13 mouse cellular contexts compared by ENCODE assay signal in the genomic region with DNA sequence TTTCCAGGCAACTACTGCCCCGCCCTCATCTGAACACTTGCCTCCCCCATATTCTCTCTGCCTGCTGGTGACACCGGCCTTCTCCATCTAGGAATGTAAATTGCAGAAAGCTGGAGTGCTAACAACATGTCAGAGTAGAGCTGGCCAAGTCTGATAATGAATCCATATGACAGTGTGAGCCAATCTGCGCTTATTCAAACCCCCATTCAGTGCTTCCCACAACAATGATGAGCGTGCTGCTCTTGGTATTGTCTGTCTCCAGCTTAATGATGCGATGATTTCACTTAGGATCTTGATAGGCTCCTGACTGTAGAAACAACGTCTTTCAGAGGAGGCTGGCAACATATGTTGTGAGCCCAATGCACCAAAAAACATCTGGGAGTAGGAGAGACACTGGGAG. TPM values are rescaled to one million over a fixed set of nuclear protein-coding genes. Genes with fewer than 3 reads are reported as not detected.
DNase-seq lines count a peak whose midpoint lies in the region; ATAC-seq and TF ChIP-seq lines count a peak whose summit lies in the region.
"Had no signal": no experiment of that assay in that cellular context is flagged by ENCODE, and none has a peak within 500 bp of the region (broad histone marks: within the 10 kb centered on the region; RNA-seq: fewer than 3 reads in every experiment).

No protein-coding gene starts in this region.

- no peaks in the 10 kb centered on the region for H3K4me1 ChIP-seq in forebrain, embryonic 12.5 days
- H3K4me1 ChIP-seq in forebrain, embryonic 10.5 days: 0 out of 2 replicates have a peak, but pooled peaks cover 2% of the 10 kb centered on the region
- no peaks in the 10 kb centered on the region for H3K4me1 ChIP-seq in midbrain, postnatal 0 days (ENCODE audit: insufficient read depth, low read length)
- H3K4me1 ChIP-seq in midbrain, embryonic 10.5 days: 0 out of 2 replicates have a peak, but pooled peaks cover under 1% of the 10 kb centered on the region
- H3K4me1 ChIP-seq in stomach, postnatal 0 days (replicated peaks; ENCODE audit: control insufficient read depth, insufficient read depth): no peaks in the 10 kb centered on the region

- 69% methylated on average over 6 of the region's 6 CpGs for WGBS in forebrain, embryonic 12.5 days
- WGBS in forebrain, embryonic 10.5 days: 90% methylated on average over 6 of the region's 6 CpGs
- 84% methylated on average over 6 of the region's 6 CpGs for WGBS in midbrain, postnatal 0 days
- WGBS in midbrain, embryonic 10.5 days: 89% methylated on average over 6 of the region's 6 CpGs
- WGBS in stomach, postnatal 0 days: 65% methylated on average over 6 of the region's 6 CpGs

- H3K27me3 ChIP-seq in forebrain, embryonic 12.5 days: no peaks in the 10 kb centered on the region
- no peaks in the 10 kb centered on the region for H3K27me3 ChIP-seq in forebrain, embryonic 10.5 days (ENCODE audit: poor library complexity, severe bottlenecking)
- H3K27me3 ChIP-seq in midbrain, postnatal 0 days (ENCODE audit: insufficient read depth, low read length): no peaks in the 10 kb centered on the region
- H3K27me3 ChIP-seq in midbrain, embryonic 10.5 days (ENCODE audit: low read depth, poor library complexity, severe bottlenecking): no peaks in the 10 kb centered on the region
- no peaks in the 10 kb centered on the region for H3K27me3 ChIP-seq in stomach, postnatal 0 days (ENCODE audit: control insufficient read depth, insufficient read depth, low read length)

- H3K36me3 ChIP-seq in forebrain, embryonic 12.5 days (replicated peaks): no peaks in the 10 kb centered on the region
- H3K36me3 ChIP-seq in forebrain, embryonic 10.5 days (replicated peaks): no peaks in the 10 kb centered on the region
- H3K36me3 ChIP-seq in midbrain, postnatal 0 days (ENCODE audit: insufficient read depth, low read length): no peaks in the 10 kb centered on the region
- no peaks in the 10 kb centered on the region for H3K36me3 ChIP-seq in midbrain, embryonic 10.5 days
- H3K36me3 ChIP-seq in stomach, postnatal 0 days (ENCODE audit: control insufficient read depth, insufficient read depth, low read length): no peaks in the 10 kb centered on the region

- no peak for DNase-seq in forebrain, embryonic 10.5 days (ENCODE audit: extremely low spot score, low spot score)
- DNase-seq in midbrain, postnatal 0 days (ENCODE audit: low spot score): peak; percentile 8
- DNase-seq in midbrain, embryonic 10.5 days (ENCODE audit: low spot score): no peak
- peak; percentile 91 for DNase-seq in layer of hippocampus, adult 9-11 months
- peak; percentile 40 to 58 for DNase-seq in right cerebral cortex, postnatal 36 days (ENCODE audit: low spot score in 2 of 2)
- no peak for DNase-seq in stomach, postnatal 0 days (ENCODE audit: low spot score)
- no peak for DNase-seq in urinary bladder, postnatal 14 days (ENCODE audit: low spot score)
- DNase-seq: adrenal gland, postnatal 14 days; cerebellum, adult 9-11 months; kidney, postnatal 14 days had no signal

- TF ChIP-seq EP300 in stomach, postnatal 0 days (optimal IDR thresholded peaks at IDR 0.05): no peak

- no peak overlapping the region for H3K4me2 ChIP-seq in forebrain, embryonic 12.5 days
- no peak overlapping the region for H3K4me2 ChIP-seq in midbrain, postnatal 0 days (ENCODE audit: low read depth, low read length, poor library complexity, severe bottlenecking)
- H3K4me2 ChIP-seq in stomach, postnatal 0 days (replicated peaks; ENCODE audit: low read depth): no peak overlapping the region
- H3K4me2 ChIP-seq: liver, embryonic 11.5 days had no signal

- H3K9me3 ChIP-seq in forebrain, embryonic 12.5 days: no peaks in the 10 kb centered on the region
- no peaks in the 10 kb centered on the region for H3K9me3 ChIP-seq in forebrain, embryonic 10.5 days
- no peaks in the 10 kb centered on the region for H3K9me3 ChIP-seq in midbrain, postnatal 0 days (ENCODE audit: low read length)
- no peaks in the 10 kb centered on the region for H3K9me3 ChIP-seq in midbrain, embryonic 10.5 days (replicated peaks)
- H3K9me3 ChIP-seq in stomach, postnatal 0 days (ENCODE audit: control insufficient read depth, low read length): no peaks in the 10 kb centered on the region

- H3K27ac ChIP-seq in forebrain, embryonic 12.5 days: no peak overlapping the region
- no peak overlapping the region for H3K27ac ChIP-seq in forebrain, embryonic 10.5 days
- no peak overlapping the region for H3K27ac ChIP-seq in midbrain, postnatal 0 days (ENCODE audit: low read depth, low read length)
- H3K27ac ChIP-seq in midbrain, embryonic 10.5 days (replicated peaks): no peak overlapping the region
- H3K27ac ChIP-seq in stomach, postnatal 0 days (replicated peaks): no peak overlapping the region

- no peak overlapping the region for H3K4me3 ChIP-seq in forebrain, embryonic 12.5 days (replicated peaks)
- no peak overlapping the region for H3K4me3 ChIP-seq in forebrain, embryonic 10.5 days
- H3K4me3 ChIP-seq in midbrain, postnatal 0 days (ENCODE audit: low read depth, low read length): no peak overlapping the region
- H3K4me3 ChIP-seq in midbrain, embryonic 10.5 days: no peak overlapping the region
- H3K4me3 ChIP-seq in stomach, postnatal 0 days (ENCODE audit: low read depth, low read length): no peak overlapping the region

- no peak overlapping the region for H3K9ac ChIP-seq in forebrain, embryonic 12.5 days
- no peak overlapping the region for H3K9ac ChIP-seq in midbrain, postnatal 0 days (replicated peaks; ENCODE audit: low read length, poor library complexity, severe bottlenecking)
- no peak overlapping the region for H3K9ac ChIP-seq in stomach, postnatal 0 days (ENCODE audit: low read length)

- TF ChIP-seq CTCF in midbrain, postnatal 0 days (IDR thresholded peaks at IDR 0.05): no peak
- TF ChIP-seq CTCF in stomach, postnatal 0 days (IDR thresholded peaks at IDR 0.05; ENCODE audit: low read depth): no peak

- ATAC-seq in forebrain, embryonic 12.5 days (ENCODE audit: low FRiP score): peak; percentile 63; the same call in 1 of the 2 replicates
- ATAC-seq in midbrain, postnatal 0 days (ENCODE audit: low FRiP score): no peak
- no peak for ATAC-seq in stomach, postnatal 0 days (ENCODE audit: low FRiP score, low TSS enrichment)

RNA-seq across cellular contexts. Expression of gene Atp6v1g1, which starts 15.6 kb away (rescaled TPM):
- 341 and 346 TPM in 2 replicates for polyA plus RNA-seq in forebrain, embryonic 12.5 days (2016; fragmentation: Nextera tagmentation; extraction: Ambion mirVana)
- 234 and 239 TPM in 2 replicates for polyA plus RNA-seq in forebrain, embryonic 10.5 days (2016; fragmentation: Nextera tagmentation; extraction: Ambion mirVana)
- total RNA-seq in midbrain, postnatal 0 days (2014; rRNA removed): 142 and 202 TPM in 2 replicates
- 356 and 357 TPM in 2 replicates for polyA plus RNA-seq in midbrain, postnatal 0 days (2015; fragmentation: Nextera tagmentation; extraction: Ambion mirVana)
- 290 and 319 TPM in 2 replicates for polyA plus RNA-seq in midbrain, embryonic 10.5 days (2016; fragmentation: Nextera tagmentation; extraction: Ambion mirVana)
- polyA plus RNA-seq in stomach, postnatal 0 days (2015; fragmentation: Nextera tagmentation; extraction: Ambion mirVana): 221 and 234 TPM in 2 replicates

RNA-seq across cellular contexts. Expression of gene Tmem268, which starts 29.6 kb away (rescaled TPM):
- polyA plus RNA-seq in forebrain, embryonic 12.5 days (2016; fragmentation: Nextera tagmentation; extraction: Ambion mirVana): 6.6 and 7.3 TPM in 2 replicates
- 9.1 and 9.5 TPM in 2 replicates for polyA plus RNA-seq in forebrain, embryonic 10.5 days (2016; fragmentation: Nextera tagmentation; extraction: Ambion mirVana)
- 3.2 and 4.8 TPM in 2 replicates for total RNA-seq in midbrain, postnatal 0 days (2014; rRNA removed)
- polyA plus RNA-seq in midbrain, postnatal 0 days (2015; fragmentation: Nextera tagmentation; extraction: Ambion mirVana): 4.7 and 5.0 TPM in 2 replicates
- 9.7 and 10.0 TPM in 2 replicates for polyA plus RNA-seq in midbrain, embryonic 10.5 days (2016; fragmentation: Nextera tagmentation; extraction: Ambion mirVana)
- 4.3 and 4.9 TPM in 2 replicates for polyA plus RNA-seq in stomach, postnatal 0 days (2015; fragmentation: Nextera tagmentation; extraction: Ambion mirVana)

RNA-seq across cellular contexts. Expression of gene Whrn, which starts 33.2 kb away (rescaled TPM):
- 9.4 and 10.5 TPM in 2 replicates for polyA plus RNA-seq in forebrain, embryonic 12.5 days (2016; fragmentation: Nextera tagmentation; extraction: Ambion mirVana)
- 4.6 and 5.1 TPM in 2 replicates for polyA plus RNA-seq in forebrain, embryonic 10.5 days (2016; fragmentation: Nextera tagmentation; extraction: Ambion mirVana)
- 14.5 and 20.1 TPM in 2 replicates for total RNA-seq in midbrain, postnatal 0 days (2014; rRNA removed)
- polyA plus RNA-seq in midbrain, postnatal 0 days (2015; fragmentation: Nextera tagmentation; extraction: Ambion mirVana): 2.4 and 3.5 TPM in 2 replicates
- 8.6 and 8.8 TPM in 2 replicates for polyA plus RNA-seq in midbrain, embryonic 10.5 days (2016; fragmentation: Nextera tagmentation; extraction: Ambion mirVana)
- polyA plus RNA-seq in stomach, postnatal 0 days (2015; fragmentation: Nextera tagmentation; extraction: Ambion mirVana): 1.2 and 2.0 TPM in 2 replicates
- total RNA-seq: MEL had no signal

Comparison
In these comparisons a context has a peak if more than half of its experiments do, and no peak if none do; other contexts are left out.
1. DNase-seq: peak in midbrain, postnatal 0 days (single experiment), layer of hippocampus, adult 9-11 months (single experiment) and right cerebral cortex, postnatal 36 days (2 of 2); none in forebrain, embryonic 10.5 days (single experiment), midbrain, embryonic 10.5 days (single experiment), stomach, postnatal 0 days (single experiment) and urinary bladder, postnatal 14 days (single experiment).